Mouse (Mus musculus) limb, embryonic 13.5 days (tissue): Measurements from ENCODE around the gene Mapt. TPM values are rescaled to one million over a fixed set of nuclear protein-coding genes. Genes with fewer than 3 reads are reported as not detected.
"Not testable (repeated sequence)": the region's sequence is repeated elsewhere in the genome, so short reads cannot be mapped to it uniquely, and the experiment has no call there.

ENCODE experiments used
- ATAC-seq: fragments of 200-750 bp; cut with Nextera tagmentation; 2 replicates; pipeline ENCODE4 v1.8.0; 2017; ENCODE audit warnings: low read depth, moderate number of reproducible peaks, moderate TSS enrichment; ENCODE audit not compliant: low FRiP score
- H3K27ac ChIP-seq: fragments of 300-500 bp; sonication (generic); 2 replicates; pipeline ENCODE4 v1.5.1; 2015; ENCODE audit warnings: inconsistent platforms, mild to moderate bottlenecking, moderate library complexity
- H3K27me3 ChIP-seq: fragments of 300-500 bp; sonication (generic); 2 replicates; pipeline ENCODE4 v1.6.1; 2015; ENCODE audit warnings: mild to moderate bottlenecking, inconsistent platforms
- H3K36me3 ChIP-seq: fragments of 300-500 bp; sonication (generic); 2 replicates; pipeline ENCODE4 v1.6.1; 2015; ENCODE audit warnings: inconsistent platforms, mild to moderate bottlenecking, moderate library complexity
- H3K4me1 ChIP-seq: fragments of 300-500 bp; sonication (generic); 2 replicates; pipeline ENCODE4 v1.6.1; 2015; ENCODE audit warnings: inconsistent platforms
- H3K4me2 ChIP-seq: fragments of 300-500 bp; sonication (generic); replicated peaks from 2 replicates; pipeline ENCODE4 v1.6.1; 2015; ENCODE audit warnings: inconsistent platforms, mild to moderate bottlenecking, moderate library complexity
- H3K4me3 ChIP-seq: fragments of 300-500 bp; sonication (generic); 2 replicates; pipeline ENCODE4 v1.5.1; 2015; ENCODE audit warnings: moderate library complexity, mild to moderate bottlenecking, inconsistent platforms
- H3K9ac ChIP-seq: fragments of 300-500 bp; sonication (generic); 2 replicates; pipeline ENCODE4 v1.6.1; 2015; ENCODE audit warnings: mild to moderate bottlenecking, inconsistent platforms
- H3K9me3 ChIP-seq: fragments of 300-500 bp; sonication (generic); 2 replicates; pipeline ENCODE4 v1.6.1; 2016; ENCODE audit warnings: inconsistent platforms
- WGBS: fragments of 180-500 bp; shearing (Covaris S2); methylation state at CpG from one replicate; pipeline ENCODE4 v1.1.7; 2015; 5-methylcytosine and 5-hydroxymethylcytosine counted together
- polyA plus RNA-seq: library from polyadenylated mRNA; unstranded; fragments of >200 nt; fragmentation: Nextera tagmentation; extraction: Ambion mirVana; gene quantifications from 2 replicates; pipeline ENCODE4 v1.2.1, GENCODE M21; 2015

Gene Mapt
- polyA plus RNA-seq, 1 experiment from 2014 or later: 3.0 TPM

- H3K36me3 ChIP-seq: no peaks in the 10 kb centered on the region
- no peak overlapping the region for H3K4me2 ChIP-seq
- 69% methylated on average over 2 of the region's 2 CpGs for WGBS
- H3K9me3 ChIP-seq: no peaks in the 10 kb centered on the region
- peaks cover 28% of the 10 kb centered on the region for H3K4me1 ChIP-seq
- ATAC-seq: no peak
- no peak overlapping the region for H3K4me3 ChIP-seq
- H3K9ac ChIP-seq: no peak overlapping the region
- no peak overlapping the region for H3K27ac ChIP-seq
- peaks cover 60% of the 10 kb centered on the region for H3K27me3 ChIP-seq
Measured at GRCm38 (mm10) chr11:104235881-104236280, 4.7 kb downstream of the Mapt start.

DNA sequence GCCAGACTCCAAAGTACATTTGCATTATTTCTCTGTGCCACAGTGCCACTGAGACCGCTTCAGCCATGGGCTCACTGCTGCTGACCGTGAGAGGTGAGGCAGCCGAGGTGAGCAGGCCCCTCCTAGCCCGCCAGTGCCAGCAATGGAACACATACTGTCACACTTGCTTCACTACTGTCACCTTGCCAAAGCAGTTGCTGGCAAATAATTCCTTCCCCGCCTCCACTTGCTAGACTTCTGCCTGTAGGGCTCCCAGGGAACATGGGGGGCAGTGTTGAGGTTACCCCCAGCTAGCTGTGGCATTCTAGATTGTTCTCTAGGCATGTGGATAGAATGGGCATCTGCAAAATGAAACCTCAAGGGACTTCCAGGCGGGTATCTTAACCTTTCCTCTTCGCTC, 6.0 kb downstream of the Mapt start:
- Histone ChIP-seq H3K27me3 (peaks cover 51% of the 10 kb centered on the region), H3K36me3 (no peaks in the 10 kb centered on the region), H3K4me1 (peaks cover 19% of the 10 kb centered on the region), H3K9me3 (no peaks in the 10 kb centered on the region), H3K4me3 (no peak overlapping the region), H3K9ac (no peak overlapping the region), H3K4me2 (no peak overlapping the region), H3K27ac (no peak overlapping the region)
- no peak for ATAC-seq
- WGBS: 67% methylated on average over 7 of the region's 7 CpGs

DNA sequence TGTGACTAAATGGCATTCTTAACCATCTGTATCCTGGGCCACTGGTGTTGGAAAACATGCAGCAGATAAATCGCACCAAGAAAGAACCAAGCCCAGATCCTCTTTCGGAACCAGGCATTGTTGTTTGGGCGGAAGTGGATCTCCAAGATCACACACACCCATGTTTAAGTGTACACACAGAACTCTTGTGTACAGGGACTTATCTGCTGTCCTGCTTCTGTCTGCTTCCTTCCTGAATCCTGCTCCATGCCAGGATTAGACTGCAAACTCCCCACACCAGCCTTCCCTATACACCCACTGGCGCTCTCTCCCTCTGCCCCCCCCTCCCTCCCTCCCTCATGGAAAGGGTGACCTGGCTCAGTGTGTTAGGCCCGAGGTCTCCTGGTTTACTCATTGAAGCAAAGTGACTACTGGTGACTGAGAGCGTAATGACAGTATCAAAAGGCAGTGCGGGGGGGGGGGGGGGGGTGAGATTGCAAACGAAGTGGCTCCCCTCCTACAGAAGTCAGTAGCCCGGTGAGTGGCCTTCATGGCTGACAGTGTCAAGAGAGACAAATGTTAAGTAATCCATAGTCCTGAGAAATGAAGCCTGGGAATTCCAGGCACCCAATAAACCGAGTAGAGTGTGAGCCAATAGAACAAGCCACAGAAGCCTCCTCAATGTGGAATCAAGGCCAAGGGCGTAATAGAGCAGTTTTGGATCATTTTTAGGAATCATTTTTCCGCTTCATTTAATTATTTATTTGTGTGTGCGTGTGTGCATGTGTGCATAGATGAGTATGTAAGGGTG, 7.0 kb downstream of the Mapt start:
- Histone ChIP-seq H3K27ac (no peak overlapping the region), H3K27me3 (peaks cover 42% of the 10 kb centered on the region), H3K4me2 (no peak overlapping the region), H3K4me3 (no peak overlapping the region), H3K9ac (no peak overlapping the region), H3K4me1 (peaks cover 10% of the 10 kb centered on the region), H3K36me3 (no peaks in the 10 kb centered on the region), H3K9me3 (no peaks in the 10 kb centered on the region)
- WGBS: 55% methylated on average over 13 of the region's 13 CpGs
- ATAC-seq: no peak

DNA sequence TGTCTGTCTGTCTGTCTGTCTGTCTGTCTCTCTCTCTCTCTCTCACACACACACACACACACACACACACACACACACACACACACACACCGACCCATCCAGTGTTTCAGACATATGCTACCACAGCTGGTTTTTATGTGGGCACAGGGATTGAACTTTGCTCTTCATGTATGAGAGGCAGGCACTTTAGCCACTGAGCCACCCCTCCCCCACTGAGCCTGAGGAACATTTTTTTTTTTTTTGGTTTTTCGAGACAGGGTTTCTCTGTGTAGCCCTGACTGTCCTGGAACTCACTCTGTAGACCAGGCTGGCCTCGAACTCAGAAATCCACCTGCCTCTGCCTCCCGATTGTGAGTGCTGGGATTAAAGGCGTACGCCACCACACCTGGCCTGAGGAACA, 14.3 kb downstream of the Mapt start:
- H3K27me3 ChIP-seq, H3K9me3 ChIP-seq, H3K4me3 ChIP-seq, H3K36me3 ChIP-seq, H3K9ac ChIP-seq, H3K4me2 ChIP-seq, H3K27ac ChIP-seq, ATAC-seq, H3K4me1 ChIP-seq: not testable (repeated sequence)
- WGBS: 80% methylated on average over 6 of the region's 6 CpGs

DNA sequence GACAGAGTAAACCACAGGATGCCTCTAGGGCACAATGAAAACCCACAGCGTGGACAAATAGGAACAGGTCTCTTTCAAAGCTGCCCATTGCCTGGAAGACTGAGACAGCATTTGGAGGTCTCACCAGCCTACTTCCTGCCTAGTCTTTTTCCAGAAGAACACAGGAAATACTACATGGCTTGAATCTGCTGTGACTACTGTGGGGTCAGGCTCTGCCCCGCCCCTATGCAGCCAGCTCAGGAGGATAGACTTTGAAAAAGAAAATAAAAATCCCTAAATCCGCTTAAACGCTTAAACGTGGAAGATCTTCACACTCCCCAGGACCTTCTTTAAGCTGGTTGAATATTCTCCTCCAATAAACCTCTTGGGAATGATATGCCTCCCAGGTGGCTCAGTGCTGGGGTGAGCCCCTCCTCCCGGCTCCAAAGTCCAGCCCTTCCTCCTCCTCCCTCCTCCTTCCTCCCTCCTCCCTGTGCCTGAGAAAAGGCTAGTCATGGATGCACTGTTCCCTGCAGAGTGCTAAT, 15.0 kb downstream of the Mapt start:
- H3K9me3 ChIP-seq: no peaks in the 10 kb centered on the region
- WGBS: 22% methylated on average over 6 of the region's 6 CpGs
- no peaks in the 10 kb centered on the region for H3K36me3 ChIP-seq
- no peak overlapping the region for H3K4me3 ChIP-seq
- no peak overlapping the region for H3K9ac ChIP-seq
- no peak overlapping the region for H3K4me2 ChIP-seq
- ATAC-seq: no peak
- peaks cover 7% of the 10 kb centered on the region for H3K4me1 ChIP-seq
- no peaks in the 10 kb centered on the region for H3K27me3 ChIP-seq
- no peak overlapping the region for H3K27ac ChIP-seq

DNA sequence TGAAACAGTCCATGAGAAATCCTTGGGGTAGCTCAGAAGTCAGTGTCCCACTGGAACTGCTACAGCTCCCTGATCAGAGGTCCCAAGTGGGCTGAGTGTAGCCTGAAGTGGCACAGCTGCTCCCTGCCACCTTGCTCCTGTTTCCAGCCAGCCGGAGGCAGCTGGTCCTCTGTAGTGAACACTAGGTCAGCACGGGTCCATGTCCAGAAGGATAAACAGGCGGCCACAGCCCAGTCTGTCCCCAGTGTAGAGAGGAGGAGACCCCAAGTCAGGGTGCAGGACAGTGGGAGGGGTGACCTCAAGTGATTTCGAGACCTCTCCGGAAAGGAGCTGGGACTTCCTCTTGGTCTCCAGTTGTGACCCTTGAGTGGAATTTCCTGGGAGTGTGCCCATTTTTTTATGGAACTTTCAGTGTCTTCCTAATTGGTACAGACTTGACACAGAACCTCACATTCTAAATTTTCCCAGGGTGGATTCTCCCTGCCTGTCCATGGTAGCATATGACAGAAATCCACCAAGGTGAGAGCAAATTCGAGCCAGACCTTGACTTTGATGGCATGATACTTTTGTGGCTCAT, 16.0 kb downstream of the Mapt start:
- no peak overlapping the region for H3K9ac ChIP-seq
- 73% methylated on average over 6 of the region's 6 CpGs for WGBS
- H3K27me3 ChIP-seq: no peaks in the 10 kb centered on the region
- no peak overlapping the region for H3K27ac ChIP-seq
- no peaks in the 10 kb centered on the region for H3K9me3 ChIP-seq
- no peak for ATAC-seq
- no peak overlapping the region for H3K4me3 ChIP-seq
- peaks cover 7% of the 10 kb centered on the region for H3K4me1 ChIP-seq
- H3K4me2 ChIP-seq: no peak overlapping the region
- no peaks in the 10 kb centered on the region for H3K36me3 ChIP-seq

DNA sequence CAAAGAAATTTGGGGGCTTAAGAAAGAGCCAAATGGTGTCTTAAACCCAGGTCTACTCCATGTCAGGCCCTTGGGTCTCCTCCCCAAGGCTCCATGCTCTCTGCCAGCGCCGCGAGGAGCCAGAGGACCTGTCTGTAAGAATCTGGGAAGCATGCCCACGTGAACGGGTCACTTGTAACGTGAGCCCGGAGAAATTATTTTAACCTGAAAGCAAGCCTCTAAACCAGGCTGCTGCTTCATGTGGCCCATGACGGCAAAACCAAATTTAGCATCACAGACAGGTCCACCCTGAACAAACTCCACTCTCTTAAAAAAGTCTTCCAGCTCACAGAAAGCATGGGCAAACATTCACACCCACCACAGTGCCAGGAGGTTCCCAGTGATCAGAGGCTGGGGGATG, 18.2 kb downstream of the Mapt start:
- no peaks in the 10 kb centered on the region for H3K27me3 ChIP-seq
- no peak overlapping the region for H3K27ac ChIP-seq
- no peaks in the 10 kb centered on the region for H3K36me3 ChIP-seq
- ATAC-seq: no peak
- WGBS: 47% methylated on average over 8 of the region's 8 CpGs
- no peak overlapping the region for H3K4me2 ChIP-seq
- no peaks in the 10 kb centered on the region for H3K9me3 ChIP-seq
- H3K4me1 ChIP-seq: peaks cover 7% of the 10 kb centered on the region
- no peak overlapping the region for H3K4me3 ChIP-seq
- H3K9ac ChIP-seq: no peak overlapping the region

GRCm38 (mm10) chr11:104251121-104251520, 19.9 kb downstream of the Mapt start:
- ATAC-seq: no peak
- Histone ChIP-seq H3K4me1 (peaks cover 5% of the 10 kb centered on the region), H3K36me3 (no peaks in the 10 kb centered on the region), H3K9me3 (no peaks in the 10 kb centered on the region), H3K27ac (no peak overlapping the region), H3K27me3 (no peaks in the 10 kb centered on the region), H3K4me2 (no peak overlapping the region), H3K9ac (no peak overlapping the region), H3K4me3 (no peak overlapping the region)
- 57% methylated on average over 6 of the region's 6 CpGs for WGBS

GRCm38 (mm10) chr11:104252094-104252493, 20.9 kb downstream of the Mapt start:
- Histone ChIP-seq H3K27me3 (no peaks in the 10 kb centered on the region), H3K4me2 (no peak overlapping the region), H3K9ac (no peak overlapping the region), H3K9me3 (no peaks in the 10 kb centered on the region), H3K27ac (no peak overlapping the region), H3K4me3 (no peak overlapping the region), H3K4me1 (no peaks in the 10 kb centered on the region), H3K36me3 (no peaks in the 10 kb centered on the region)
- no peak for ATAC-seq
- WGBS: 71% methylated on average over 3 of the region's 3 CpGs

GRCm38 (mm10) chr11:104254408-104255039, 23.3 kb downstream of the Mapt start:
- Histone ChIP-seq H3K4me1 (no peaks in the 10 kb centered on the region), H3K4me2 (no peak overlapping the region), H3K9me3 (no peaks in the 10 kb centered on the region), H3K27me3 (no peaks in the 10 kb centered on the region), H3K9ac (no peak overlapping the region), H3K27ac (no peak overlapping the region), H3K4me3 (no peak overlapping the region), H3K36me3 (no peaks in the 10 kb centered on the region)
- WGBS: 82% methylated on average over 10 of the region's 10 CpGs
- ATAC-seq: no peak

DNA sequence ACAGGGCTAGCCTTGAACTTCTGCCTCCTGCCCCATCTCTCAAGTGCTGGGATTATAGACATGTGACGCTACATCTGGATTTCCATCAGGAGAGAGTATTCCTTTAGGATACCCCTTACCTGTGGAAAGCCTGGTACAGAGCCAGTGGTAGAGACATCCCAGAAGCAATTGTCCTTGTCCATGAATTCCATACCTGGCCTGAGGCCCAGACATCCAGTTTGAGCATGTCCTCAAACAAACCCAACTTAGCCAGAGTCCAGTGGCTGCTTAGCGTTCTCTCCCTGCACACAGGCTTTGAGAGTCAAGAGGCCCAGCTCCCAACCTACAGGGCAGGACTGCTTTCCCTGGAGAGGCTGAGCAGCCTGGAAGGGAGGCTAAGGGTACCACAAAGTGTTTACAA, 25.0 kb downstream of the Mapt start:
- H3K4me3 ChIP-seq: no peak overlapping the region
- WGBS: 94% methylated on average over 2 of the region's 2 CpGs
- H3K27me3 ChIP-seq: no peaks in the 10 kb centered on the region
- no peak overlapping the region for H3K27ac ChIP-seq
- H3K36me3 ChIP-seq: no peaks in the 10 kb centered on the region
- H3K4me2 ChIP-seq: no peak overlapping the region
- H3K9me3 ChIP-seq: no peaks in the 10 kb centered on the region
- no peaks in the 10 kb centered on the region for H3K4me1 ChIP-seq
- no peak overlapping the region for H3K9ac ChIP-seq
- ATAC-seq: no peak

DNA sequence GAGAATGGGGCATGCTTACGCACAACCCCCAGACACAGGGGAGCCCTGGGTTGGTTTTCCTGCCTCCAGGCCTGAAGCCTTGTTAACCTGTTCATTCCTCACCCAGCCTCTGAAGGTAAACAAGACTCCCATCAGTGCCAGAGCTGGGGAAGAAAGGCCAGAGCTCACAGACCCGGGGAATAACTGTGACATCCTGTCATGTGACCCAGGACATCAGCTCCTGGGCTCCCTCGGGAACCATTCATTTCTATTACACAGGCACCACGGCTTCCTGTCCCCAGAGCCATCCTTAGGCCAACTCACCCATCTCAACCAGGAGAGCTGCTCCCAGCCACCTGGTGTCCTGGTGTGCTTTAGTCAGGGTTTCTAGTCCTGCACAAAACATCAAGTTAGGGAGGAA, 27.8 kb downstream of the Mapt start:
- no peaks in the 10 kb centered on the region for H3K4me1 ChIP-seq

More for the DNA sequence above, 27.8 kb downstream of the Mapt start:
- Histone ChIP-seq H3K4me2 (no peak overlapping the region), H3K9ac (no peak overlapping the region), H3K36me3 (no peaks in the 10 kb centered on the region), H3K27ac (no peak overlapping the region), H3K4me3 (no peak overlapping the region), H3K27me3 (no peaks in the 10 kb centered on the region), H3K9me3 (no peaks in the 10 kb centered on the region)
- 36% methylated on average over 4 of the region's 4 CpGs for WGBS
- no peak for ATAC-seq
